Mouse (Mus musculus): ENCODE measurements around the gene Usp9x.
A peak's percentile ranks its signal among the peaks of the same experiment; 100 is the strongest.

- TF ChIP-seq CTCF (IDR thresholded peaks at IDR 0.05; ENCODE audit: low read depth, low read length) (no peak), POLR2A (IDR thresholded peaks at IDR 0.05; ENCODE audit: insufficient read depth, low read length) (no peak), EP300 (IDR thresholded peaks at IDR 0.05; ENCODE audit: insufficient read depth, low read depth, low read length) (peak; percentile 81)
These were observed 29.6 kb upstream of the Usp9x start for GRCm38 (mm10) chrX:13041630-13042129.
